Mouse (Mus musculus): ENCODE data around the gene Tagln3. TPM values are rescaled to one million over a fixed set of nuclear protein-coding genes. Genes with fewer than 3 reads are reported as not detected.

The Tagln3 gene
- total RNA-seq, 2 experiments from 2014 or later, result 246 to 258 TPM

GRCm38 (mm10) chr16:45743591-45744144, 19.3 kb upstream of the Tagln3 start:
- no peak for DNase-seq (ENCODE audit: low spot score in 2 of 2)
- Histone ChIP-seq H3K4me3 (peak overlapping the region; percentile 84), H3K27ac (peak overlapping the region; percentile 97)
- peak; percentile 40 for TF ChIP-seq CTCF (conservative IDR thresholded peaks at IDR 0.05)

DNA sequence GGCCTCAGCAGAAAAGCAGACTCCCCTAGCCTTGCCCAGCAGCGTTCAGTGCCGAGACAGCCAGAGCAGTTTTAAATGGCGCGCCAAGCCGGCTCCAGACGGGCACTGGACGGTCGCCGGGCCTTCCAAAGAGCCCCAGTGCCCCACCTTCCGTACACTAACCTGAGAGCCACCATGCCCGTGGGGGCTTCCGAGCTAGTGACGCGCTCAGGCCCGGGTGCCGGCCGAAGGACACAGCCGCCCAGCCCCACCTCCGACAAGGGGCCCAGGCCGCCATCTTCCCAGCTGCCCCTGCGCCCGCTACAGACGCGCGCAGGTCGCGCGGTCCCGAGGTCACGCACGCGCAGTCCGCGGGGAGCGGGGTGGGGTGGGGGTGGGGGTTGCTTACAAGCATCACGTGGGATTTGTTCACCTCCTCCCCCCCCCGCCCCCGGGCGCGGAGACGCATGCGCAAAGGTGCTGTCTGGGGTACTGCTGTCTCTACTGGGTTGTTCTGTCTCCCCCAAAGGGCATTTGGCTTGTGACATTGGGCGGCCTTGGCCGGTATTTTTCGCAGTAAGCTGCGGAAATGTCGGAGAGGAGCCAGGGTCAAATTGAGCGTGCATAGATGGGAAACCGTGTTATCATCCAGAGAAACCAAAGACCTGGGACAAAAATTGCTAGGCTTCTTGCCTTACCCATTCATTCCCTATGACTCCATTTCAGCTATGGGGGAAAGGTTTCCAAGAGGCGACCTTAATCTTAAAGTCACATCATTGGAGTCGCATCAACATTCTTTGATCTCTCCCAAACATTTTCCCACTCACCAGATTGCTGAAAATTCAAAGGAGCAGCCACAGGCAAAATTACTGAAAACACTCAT, 18.4 kb upstream of the Tagln3 start, which contains the start of gene Abhd10:
TSS of gene Abhd10 (minus strand) at position 341 of the 862 bp plus-strand sequence.
- H3K27ac ChIP-seq, result peak within 1 kb of the TSS; percentile 97
- DNase-seq (ENCODE audit: low spot score in 2 of 2), result peak; percentile 95 to 98
- no peak for TF ChIP-seq CTCF (conservative IDR thresholded peaks at IDR 0.05)
- H3K4me3 ChIP-seq, result peak within 1 kb of the TSS; percentile 84

DNA sequence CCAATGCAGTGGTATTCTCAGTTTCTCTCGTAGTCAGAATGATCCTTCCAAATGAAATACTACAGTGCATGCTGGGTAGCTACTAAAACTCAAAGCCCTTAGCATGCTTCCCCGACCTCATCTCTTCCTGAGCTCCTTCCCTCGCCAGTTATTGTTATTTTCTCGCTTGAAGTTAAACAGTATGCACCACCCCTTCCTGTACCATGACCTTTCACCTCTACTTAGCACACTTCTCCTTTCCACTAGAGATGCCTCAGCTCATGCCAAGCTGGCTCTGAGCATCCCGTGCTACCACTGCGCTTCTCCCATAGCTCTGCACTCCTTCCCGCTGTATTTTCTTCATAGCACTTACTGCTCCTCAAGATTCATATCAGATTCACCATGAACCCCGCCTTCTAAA, 13.5 kb upstream of the Tagln3 start:
- Histone ChIP-seq H3K4me3 (no peak overlapping the region), H3K27ac (no peak overlapping the region)
- DNase-seq (ENCODE audit: low spot score in 2 of 2), result no peak
- no peak for TF ChIP-seq CTCF (conservative IDR thresholded peaks at IDR 0.05)

GRCm38 (mm10) chr16:45736724-45737123, 12.3 kb upstream of the Tagln3 start:
- H3K4me3 ChIP-seq, result no peak overlapping the region
- no peak for TF ChIP-seq CTCF (conservative IDR thresholded peaks at IDR 0.05)

GRCm38 (mm10) chr16:45729163-45729562, 4.8 kb upstream of the Tagln3 start:
- no peak for DNase-seq (ENCODE audit: low spot score in 2 of 2)
- TF ChIP-seq CTCF (conservative IDR thresholded peaks at IDR 0.05), result no peak

More at GRCm38 (mm10) chr16:45736724-45737123, 12.3 kb upstream of the Tagln3 start:
- H3K27ac ChIP-seq, result no peak overlapping the region
- DNase-seq (ENCODE audit: low spot score in 2 of 2), result no peak

DNA sequence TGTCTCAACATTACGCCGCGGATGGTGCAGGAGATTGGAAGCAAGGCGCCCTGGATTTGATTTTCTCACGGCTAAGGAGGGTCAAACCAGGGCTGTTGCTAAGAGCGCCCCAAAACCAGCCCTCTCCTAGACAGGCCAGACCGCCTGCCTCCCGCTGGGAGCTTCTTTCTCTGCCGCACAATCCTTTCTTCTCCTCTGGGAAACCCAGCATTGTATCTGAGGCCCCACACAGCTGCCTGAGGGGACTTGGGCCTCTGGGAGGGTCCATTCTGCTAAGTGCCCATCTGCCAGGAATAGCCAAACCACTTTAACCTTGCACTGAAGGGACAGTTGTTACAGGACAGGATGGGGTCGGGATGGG, 314 bp upstream of the Tagln3 start:
- peak in 1 of 2 experiments; percentile 49 for DNase-seq (ENCODE audit: low spot score in 2 of 2)
- TF ChIP-seq CTCF (conservative IDR thresholded peaks at IDR 0.05), result no peak
- Histone ChIP-seq H3K27ac (peak overlapping the region; percentile 97), H3K4me3 (peak overlapping the region; percentile 67)

More at GRCm38 (mm10) chr16:45729163-45729562, 4.8 kb upstream of the Tagln3 start:
- H3K4me3 ChIP-seq, result no peak overlapping the region
- H3K27ac ChIP-seq, result peak overlapping the region; percentile 67

- DNase-seq (ENCODE audit: low spot score in 2 of 2), result peak in 1 of 2 experiments; percentile 22
- no peak for TF ChIP-seq CTCF (conservative IDR thresholded peaks at IDR 0.05)
These were observed 1.1 kb downstream of the Tagln3 start for GRCm38 (mm10) chr16:45723172-45723901.

GRCm38 (mm10) chr16:45722460-45722951, 1.9 kb downstream of the Tagln3 start:
- Histone ChIP-seq H3K27ac (peak overlapping the region; percentile 97), H3K4me3 (peak overlapping the region; percentile 67)
- TF ChIP-seq CTCF (conservative IDR thresholded peaks at IDR 0.05), result no peak
- DNase-seq (ENCODE audit: low spot score in 2 of 2), result peak; percentile 46 to 75

More at GRCm38 (mm10) chr16:45723172-45723901, 1.1 kb downstream of the Tagln3 start:
- H3K4me3 ChIP-seq, result peak overlapping the region; percentile 67
- H3K27ac ChIP-seq, result peak overlapping the region; percentile 97

DNA sequence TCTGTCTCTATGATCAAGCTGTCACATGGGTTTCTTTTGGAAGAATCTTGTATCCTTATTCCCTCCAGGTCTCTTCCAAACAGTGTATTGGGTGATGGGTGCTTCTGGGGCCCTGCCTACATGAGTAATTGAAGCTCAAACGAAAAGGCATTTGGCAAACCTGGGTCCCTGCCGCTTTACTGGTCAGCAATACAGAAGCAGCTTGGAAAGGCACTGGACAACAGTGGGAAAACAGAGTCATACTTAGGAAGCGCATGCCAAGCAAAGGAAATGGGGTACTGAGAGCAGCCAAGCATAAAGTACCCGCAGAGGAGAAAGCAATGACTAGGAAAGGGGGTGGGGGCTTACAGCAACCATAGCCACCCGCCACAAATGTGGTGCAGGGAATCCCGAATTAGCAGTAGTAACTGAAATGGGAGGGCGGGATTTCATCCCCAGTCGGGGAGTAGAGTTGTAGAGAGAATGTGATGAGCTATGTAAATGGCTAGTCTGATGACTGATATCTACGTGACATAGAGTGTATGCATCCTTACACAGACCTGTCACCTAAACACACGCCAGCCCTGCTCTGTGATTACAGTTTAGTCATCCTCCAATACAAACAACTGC, 4.3 kb downstream of the Tagln3 start:
- no peak for DNase-seq (ENCODE audit: low spot score in 2 of 2)
- no peak for TF ChIP-seq CTCF (conservative IDR thresholded peaks at IDR 0.05)
- Histone ChIP-seq H3K27ac (peak overlapping the region; percentile 97; the same call in 1 of the 2 replicates), H3K4me3 (no peak overlapping the region; the same call in 1 of the 2 replicates)

DNA sequence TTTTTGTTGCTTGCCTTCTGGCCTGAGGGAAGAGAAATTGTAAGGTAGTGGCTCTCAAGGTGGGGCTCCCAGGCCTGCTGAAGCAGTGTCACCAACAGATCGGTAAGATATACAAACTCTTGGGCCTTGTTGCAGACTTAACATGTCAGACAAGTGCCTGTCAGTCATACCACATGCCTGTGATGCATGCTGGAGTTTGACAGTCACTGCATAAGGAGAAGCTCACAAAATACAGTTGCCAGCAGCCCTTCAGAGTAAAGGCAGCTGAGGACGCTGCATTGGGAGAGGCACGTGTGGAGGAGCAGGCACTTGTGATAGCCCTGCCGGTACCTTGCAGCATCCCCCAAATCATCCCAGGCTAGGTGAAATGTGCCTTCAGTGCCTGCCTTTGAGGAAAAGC, 6.1 kb downstream of the Tagln3 start:
- Histone ChIP-seq H3K27ac (no peak overlapping the region), H3K4me3 (no peak overlapping the region)
- TF ChIP-seq CTCF (conservative IDR thresholded peaks at IDR 0.05), result no peak
- DNase-seq (ENCODE audit: low spot score in 2 of 2), result no peak

DNA sequence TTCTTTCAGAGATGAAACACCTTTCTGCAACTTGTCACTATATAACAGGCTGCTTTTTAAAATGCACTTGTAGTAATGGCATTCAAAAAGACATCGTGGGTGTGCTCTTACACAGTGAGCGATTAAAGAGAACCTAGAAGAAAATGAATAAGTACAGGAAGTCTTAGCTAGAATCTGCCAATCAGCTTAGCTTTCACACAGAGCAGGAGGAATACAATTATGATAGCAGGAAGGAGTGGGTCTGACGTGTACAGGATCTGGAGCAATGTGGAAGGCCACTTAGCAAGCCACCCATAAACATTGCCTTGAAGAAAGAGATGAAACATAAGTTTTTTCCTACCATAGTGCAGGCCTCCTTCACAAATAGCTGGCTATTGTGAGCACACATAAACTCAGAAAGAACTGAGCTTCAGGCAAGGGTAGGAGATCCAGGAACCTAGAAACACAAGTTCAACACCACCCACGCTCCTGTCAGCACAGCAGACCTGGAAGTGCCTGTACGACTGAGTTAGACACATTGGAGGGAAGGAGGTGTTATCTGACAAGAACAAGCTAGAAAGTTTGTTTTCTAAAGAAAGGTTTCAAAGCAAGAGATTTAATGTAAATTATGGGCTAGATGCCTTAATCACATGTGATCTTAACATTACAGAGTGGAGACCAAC, 9.8 kb downstream of the Tagln3 start:
- no peak overlapping the region for H3K27ac ChIP-seq
- TF ChIP-seq CTCF (conservative IDR thresholded peaks at IDR 0.05), result no peak
- no peak overlapping the region for H3K4me3 ChIP-seq
- no peak for DNase-seq (ENCODE audit: low spot score in 2 of 2)

- H3K4me3 ChIP-seq, result no peak overlapping the region
- H3K27ac ChIP-seq, result no peak overlapping the region
- DNase-seq (ENCODE audit: low spot score in 2 of 2), result no peak
- no peak for TF ChIP-seq CTCF (conservative IDR thresholded peaks at IDR 0.05)
These were observed 10.5 kb downstream of the Tagln3 start for GRCm38 (mm10) chr16:45713878-45714277.
